Mouse (Mus musculus): Measurements from ENCODE around the gene Mapk12. TPM values are rescaled to one million over a fixed set of nuclear protein-coding genes. Genes with fewer than 3 reads are reported as not detected.
A peak's percentile ranks its signal among the peaks of the same experiment; 100 is the strongest.

Gene Mapk12
- polyA plus RNA-seq, 1 experiment from 2014 or later: 4.4 TPM

DNA sequence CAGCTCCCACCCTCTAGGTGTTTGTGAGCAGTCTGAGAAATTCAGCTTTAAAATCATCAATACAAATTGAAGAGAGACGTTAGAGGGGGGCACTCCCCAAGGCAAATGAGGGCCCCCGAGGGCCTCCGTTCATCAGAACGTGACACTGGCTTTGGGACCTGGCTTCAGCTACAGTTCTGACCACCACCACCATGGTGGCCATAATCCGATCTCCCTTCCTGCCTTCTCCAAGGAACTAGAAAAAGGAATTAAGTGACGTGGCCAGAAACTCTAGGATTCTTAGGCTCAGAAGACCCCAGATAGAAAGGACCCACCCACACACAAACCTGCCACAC is 39.1 kb upstream of the Mapk12 start:
- H3K9me3 ChIP-seq (ENCODE audit: control insufficient read depth, low read depth, low read length): no peaks in the 10 kb centered on the region
- peak overlapping the region; percentile 61 for H3K4me2 ChIP-seq (replicated peaks; ENCODE audit: low read depth, low read length)
- H3K27me3 ChIP-seq (ENCODE audit: control insufficient read depth, insufficient read depth, low read length): no peaks in the 10 kb centered on the region
- ATAC-seq (ENCODE audit: insufficient number of reproducible peaks, insufficient read depth, low FRiP score, low read depth): no peak
- H3K27ac ChIP-seq (ENCODE audit: low read length): peak overlapping the region; percentile 86
- WGBS: 4% methylated on average over 6 of the region's 6 CpGs
- peak overlapping the region; percentile 78 for H3K4me3 ChIP-seq (ENCODE audit: low read depth, low read length)
- no peaks in the 10 kb centered on the region for H3K36me3 ChIP-seq (ENCODE audit: control insufficient read depth, insufficient read depth, low read length)
- H3K4me1 ChIP-seq (ENCODE audit: control insufficient read depth, insufficient read depth, low read length): peaks cover 53% of the 10 kb centered on the region
- peak overlapping the region; percentile 87 for H3K9ac ChIP-seq (replicated peaks; ENCODE audit: low read depth, low read length)

DNA sequence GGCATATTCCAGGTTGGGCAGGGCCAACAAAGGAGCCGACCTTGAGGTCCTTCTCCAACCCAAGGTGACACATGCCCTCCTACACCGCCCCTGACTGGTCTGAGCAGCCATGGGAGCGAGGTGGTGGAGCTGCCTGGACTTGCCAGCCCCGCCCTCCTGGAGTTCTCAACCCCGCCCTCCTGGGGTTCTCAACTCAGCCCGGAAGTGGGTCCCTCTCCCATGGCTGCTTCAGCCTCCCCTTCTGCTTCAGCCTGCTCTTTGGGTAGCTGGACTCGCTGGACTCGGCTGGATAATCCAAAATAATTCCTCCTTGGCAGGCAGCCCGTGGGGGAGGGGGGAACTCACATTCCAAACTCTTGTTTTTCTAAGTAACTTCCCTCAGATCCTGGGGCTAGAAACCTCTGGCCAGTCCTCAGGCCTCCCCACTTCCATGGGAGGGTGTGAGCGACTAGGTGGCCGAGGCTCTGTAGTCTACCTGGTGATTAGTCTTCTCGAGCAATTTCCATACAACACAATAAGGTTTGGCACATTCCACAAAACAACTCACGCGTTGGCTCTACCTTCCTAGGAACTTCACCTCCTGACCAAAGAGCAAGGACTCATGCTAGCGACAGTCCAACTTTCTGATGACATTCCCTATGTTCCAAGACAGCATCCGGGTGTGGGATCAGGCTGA is 38.6 kb upstream of the Mapk12 start:
- peak overlapping the region; percentile 61 for H3K4me2 ChIP-seq (replicated peaks; ENCODE audit: low read depth, low read length)
- peak overlapping the region; percentile 87; the same call in 1 of the 2 replicates for H3K9ac ChIP-seq (replicated peaks; ENCODE audit: low read depth, low read length)
- H3K4me3 ChIP-seq (ENCODE audit: low read depth, low read length): peak overlapping the region; percentile 78
- H3K4me1 ChIP-seq (ENCODE audit: control insufficient read depth, insufficient read depth, low read length): peaks cover 58% of the 10 kb centered on the region
- WGBS: 2% methylated on average over 16 of the region's 16 CpGs
- H3K9me3 ChIP-seq (ENCODE audit: control insufficient read depth, low read depth, low read length): no peaks in the 10 kb centered on the region
- H3K27ac ChIP-seq (ENCODE audit: low read length): peak overlapping the region; percentile 86; the same call in 1 of the 2 replicates
- ATAC-seq (ENCODE audit: insufficient number of reproducible peaks, insufficient read depth, low FRiP score, low read depth): peak; percentile 63
- no peaks in the 10 kb centered on the region for H3K27me3 ChIP-seq (ENCODE audit: control insufficient read depth, insufficient read depth, low read length)
- no peaks in the 10 kb centered on the region for H3K36me3 ChIP-seq (ENCODE audit: control insufficient read depth, insufficient read depth, low read length)

DNA sequence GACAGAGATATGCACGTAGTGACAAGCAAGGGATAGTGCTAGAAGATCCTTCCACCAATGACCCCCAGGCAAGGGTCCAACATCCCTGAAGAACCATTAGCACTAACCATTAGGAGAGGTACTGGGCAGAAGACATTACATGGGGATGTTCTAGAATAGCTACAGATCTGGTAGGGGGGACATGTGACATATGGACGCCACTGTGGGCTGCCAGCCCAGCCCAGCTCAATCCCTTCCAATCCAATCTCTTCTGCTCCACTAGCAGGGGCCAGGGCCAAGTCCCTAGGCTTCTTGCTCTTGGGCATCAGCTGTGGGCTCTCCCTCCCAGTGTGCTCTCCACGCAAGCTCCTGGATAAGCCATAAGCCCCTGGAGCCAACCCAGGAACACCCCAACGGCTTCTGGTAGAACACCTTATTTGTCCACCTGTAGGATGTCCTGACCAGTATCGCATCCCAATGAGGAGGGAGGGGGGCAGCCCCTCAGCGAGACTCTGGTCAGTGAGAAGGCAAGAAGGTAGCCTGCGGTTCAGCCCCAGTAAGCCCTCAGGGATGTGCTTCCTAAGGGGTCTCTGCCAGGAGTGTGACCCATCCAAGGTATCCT is 37.9 kb upstream of the Mapk12 start:
- Histone ChIP-seq H3K27ac (ENCODE audit: low read length) (peak overlapping the region; percentile 86; the same call in 1 of the 2 replicates), H3K9ac (replicated peaks; ENCODE audit: low read depth, low read length) (0 out of 2 replicates have a peak overlapping the region, but pooled peaks have one; percentile 25), H3K27me3 (ENCODE audit: control insufficient read depth, insufficient read depth, low read length) (no peaks in the 10 kb centered on the region), H3K9me3 (ENCODE audit: control insufficient read depth, low read depth, low read length) (no peaks in the 10 kb centered on the region), H3K4me2 (replicated peaks; ENCODE audit: low read depth, low read length) (peak overlapping the region; percentile 61), H3K4me1 (ENCODE audit: control insufficient read depth, insufficient read depth, low read length) (peaks cover 65% of the 10 kb centered on the region), H3K36me3 (ENCODE audit: control insufficient read depth, insufficient read depth, low read length) (no peaks in the 10 kb centered on the region), H3K4me3 (ENCODE audit: low read depth, low read length) (peak overlapping the region; percentile 78)
- 66% methylated on average over 7 of the region's 7 CpGs for WGBS
- ATAC-seq (ENCODE audit: insufficient number of reproducible peaks, insufficient read depth, low FRiP score, low read depth): no peak

DNA sequence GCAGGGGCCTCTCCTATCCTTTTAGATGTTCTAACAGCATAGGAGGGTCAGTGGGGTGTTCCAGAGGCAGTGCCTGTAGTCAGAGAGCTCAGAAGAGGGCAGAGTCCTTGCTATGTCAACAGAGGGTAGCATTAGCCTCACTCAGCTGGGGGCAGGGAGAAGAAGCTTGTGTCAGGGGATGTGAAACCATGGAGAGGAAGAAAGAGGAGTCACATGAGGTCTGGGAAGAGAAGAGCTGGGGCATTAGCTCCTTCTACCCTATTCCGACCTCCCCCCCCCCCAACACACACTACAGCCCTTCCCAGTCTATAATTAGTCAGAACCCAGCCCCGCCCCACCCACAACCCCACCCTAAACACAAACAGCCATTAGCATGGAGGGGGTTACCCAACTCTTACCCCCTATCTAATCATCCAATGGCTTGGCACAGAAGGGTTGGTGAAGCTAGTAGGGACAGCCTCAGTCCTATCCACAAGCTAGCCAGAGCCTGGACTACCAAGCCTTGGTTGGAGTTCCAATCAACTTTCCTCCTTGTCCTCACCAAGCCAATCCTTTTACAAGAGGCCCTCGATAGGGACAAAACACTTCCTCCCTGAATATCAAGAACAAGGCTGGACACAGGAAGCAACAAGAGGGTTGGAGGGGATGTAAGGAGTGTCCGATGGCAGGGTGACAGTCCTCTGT is 37.2 kb upstream of the Mapk12 start:
- no peak for ATAC-seq (ENCODE audit: insufficient number of reproducible peaks, insufficient read depth, low FRiP score, low read depth)
- 66% methylated on average over 4 of the region's 4 CpGs for WGBS
- peak overlapping the region; percentile 78; the same call in 1 of the 2 replicates for H3K4me3 ChIP-seq (ENCODE audit: low read depth, low read length)

DNA sequence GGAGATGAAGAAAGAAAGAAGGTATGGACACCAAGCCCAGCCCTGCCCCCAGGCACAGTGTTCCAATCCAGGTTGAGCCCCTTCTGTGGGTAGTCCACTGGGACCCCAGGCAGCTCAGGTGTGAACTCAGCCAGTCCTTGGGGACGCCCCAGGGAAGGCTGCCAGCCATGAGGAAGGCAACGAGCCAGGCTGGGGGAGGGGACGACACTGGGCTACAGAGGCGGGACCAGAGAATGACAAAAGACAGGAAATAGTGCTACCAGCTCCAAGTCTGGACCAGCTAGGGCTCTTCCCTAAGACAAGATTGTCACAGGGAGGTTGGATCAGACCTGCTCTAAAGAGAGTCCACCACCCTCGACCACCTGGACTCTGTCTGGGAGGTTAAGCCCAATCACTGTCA is 36.6 kb upstream of the Mapk12 start:
- H3K4me3 ChIP-seq (ENCODE audit: low read depth, low read length): no peak overlapping the region
- no peak for ATAC-seq (ENCODE audit: insufficient number of reproducible peaks, insufficient read depth, low FRiP score, low read depth)
- 9% methylated on average over 5 of the region's 5 CpGs for WGBS
- no peak overlapping the region for H3K9ac ChIP-seq (replicated peaks; ENCODE audit: low read depth, low read length)
- no peaks in the 10 kb centered on the region for H3K9me3 ChIP-seq (ENCODE audit: control insufficient read depth, low read depth, low read length)
- H3K4me2 ChIP-seq (replicated peaks; ENCODE audit: low read depth, low read length): peak overlapping the region; percentile 61
- no peaks in the 10 kb centered on the region for H3K27me3 ChIP-seq (ENCODE audit: control insufficient read depth, insufficient read depth, low read length)
- peaks cover 68% of the 10 kb centered on the region for H3K4me1 ChIP-seq (ENCODE audit: control insufficient read depth, insufficient read depth, low read length)
- H3K27ac ChIP-seq (ENCODE audit: low read length): peak overlapping the region; percentile 1; the same call in 1 of the 2 replicates
- no peaks in the 10 kb centered on the region for H3K36me3 ChIP-seq (ENCODE audit: control insufficient read depth, insufficient read depth, low read length)

More for the DNA sequence above, 37.2 kb upstream of the Mapk12 start:
- Histone ChIP-seq H3K27ac (ENCODE audit: low read length) (peak overlapping the region; percentile 86; the same call in 1 of the 2 replicates), H3K4me2 (replicated peaks; ENCODE audit: low read depth, low read length) (peak overlapping the region; percentile 61), H3K9ac (replicated peaks; ENCODE audit: low read depth, low read length) (no peak overlapping the region), H3K4me1 (ENCODE audit: control insufficient read depth, insufficient read depth, low read length) (peaks cover 68% of the 10 kb centered on the region), H3K27me3 (ENCODE audit: control insufficient read depth, insufficient read depth, low read length) (no peaks in the 10 kb centered on the region), H3K36me3 (ENCODE audit: control insufficient read depth, insufficient read depth, low read length) (no peaks in the 10 kb centered on the region), H3K9me3 (ENCODE audit: control insufficient read depth, low read depth, low read length) (no peaks in the 10 kb centered on the region)

DNA sequence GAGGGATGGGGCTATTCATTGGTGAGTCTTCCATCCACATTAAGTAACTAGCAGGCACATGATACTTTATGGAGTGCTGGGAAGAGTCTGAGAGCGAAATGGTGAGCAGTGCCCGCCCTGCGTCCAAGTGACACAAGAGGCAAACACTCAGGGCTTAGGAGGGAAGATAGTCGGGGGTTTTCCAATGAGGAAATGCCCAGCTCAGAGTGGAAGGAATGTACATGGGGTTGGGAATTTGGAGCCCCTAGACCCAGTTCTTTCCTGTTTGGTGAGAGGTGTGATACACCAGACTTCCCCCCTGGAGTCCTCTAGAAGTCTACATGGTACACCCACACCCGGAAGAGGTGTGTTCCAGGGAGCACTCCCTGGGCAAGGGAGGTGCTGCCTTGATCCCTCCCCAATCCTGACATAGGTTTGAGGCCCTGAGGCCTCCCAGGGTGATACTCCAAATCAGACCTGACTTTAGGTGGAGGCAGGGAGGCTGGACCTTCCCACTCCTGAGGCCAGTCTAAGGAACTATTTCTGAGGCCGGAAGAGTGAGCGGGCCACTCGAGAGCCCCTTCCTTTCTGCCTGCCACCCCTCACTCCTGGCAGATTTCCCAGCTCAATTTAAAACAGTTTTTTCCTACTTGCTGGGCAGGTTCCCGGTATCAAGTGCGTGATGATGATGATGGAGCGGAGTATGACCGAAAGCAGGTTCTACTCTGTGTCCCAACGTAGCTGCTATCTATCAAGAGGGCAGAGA is 35.1 kb upstream of the Mapk12 start:
- Histone ChIP-seq H3K27me3 (ENCODE audit: control insufficient read depth, insufficient read depth, low read length) (no peaks in the 10 kb centered on the region), H3K9me3 (ENCODE audit: control insufficient read depth, low read depth, low read length) (no peaks in the 10 kb centered on the region), H3K36me3 (ENCODE audit: control insufficient read depth, insufficient read depth, low read length) (no peaks in the 10 kb centered on the region), H3K4me2 (replicated peaks; ENCODE audit: low read depth, low read length) (no peak overlapping the region), H3K4me1 (ENCODE audit: control insufficient read depth, insufficient read depth, low read length) (peaks cover 67% of the 10 kb centered on the region), H3K9ac (replicated peaks; ENCODE audit: low read depth, low read length) (no peak overlapping the region), H3K27ac (ENCODE audit: low read length) (no peak overlapping the region), H3K4me3 (ENCODE audit: low read depth, low read length) (no peak overlapping the region)
- WGBS: 61% methylated on average over 13 of the region's 13 CpGs
- ATAC-seq (ENCODE audit: insufficient number of reproducible peaks, insufficient read depth, low FRiP score, low read depth): no peak

DNA sequence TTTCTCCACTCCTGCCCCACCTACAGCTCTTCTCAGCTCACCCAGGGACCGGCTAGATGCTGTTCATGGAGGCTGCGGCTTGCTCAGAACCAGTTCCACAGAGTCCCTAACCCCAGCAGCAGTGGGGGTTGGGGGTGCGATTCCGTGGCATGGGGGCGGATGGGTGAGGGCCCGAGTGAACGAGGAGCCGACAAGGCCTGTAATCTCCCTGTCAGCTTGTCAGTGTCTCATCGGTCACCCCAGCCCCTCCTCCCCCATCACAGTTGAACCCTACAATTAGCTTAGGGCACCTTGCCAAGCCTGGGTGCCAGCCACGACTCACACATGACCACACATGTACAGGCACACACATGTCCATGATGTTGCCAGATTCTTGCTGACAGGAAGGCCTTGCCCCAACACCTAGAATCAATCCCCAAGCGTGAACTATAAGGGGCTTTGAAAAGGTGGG is 34.4 kb upstream of the Mapk12 start:
- Histone ChIP-seq H3K36me3 (ENCODE audit: control insufficient read depth, insufficient read depth, low read length) (no peaks in the 10 kb centered on the region), H3K27me3 (ENCODE audit: control insufficient read depth, insufficient read depth, low read length) (no peaks in the 10 kb centered on the region), H3K9ac (replicated peaks; ENCODE audit: low read depth, low read length) (no peak overlapping the region), H3K9me3 (ENCODE audit: control insufficient read depth, low read depth, low read length) (no peaks in the 10 kb centered on the region), H3K4me3 (ENCODE audit: low read depth, low read length) (no peak overlapping the region), H3K4me2 (replicated peaks; ENCODE audit: low read depth, low read length) (peak overlapping the region; percentile 100; the same call in 1 of the 2 replicates), H3K27ac (ENCODE audit: low read length) (no peak overlapping the region), H3K4me1 (ENCODE audit: control insufficient read depth, insufficient read depth, low read length) (peaks cover 73% of the 10 kb centered on the region)
- 42% methylated on average over 11 of the region's 11 CpGs for WGBS
- no peak for ATAC-seq (ENCODE audit: insufficient number of reproducible peaks, insufficient read depth, low FRiP score, low read depth)

DNA sequence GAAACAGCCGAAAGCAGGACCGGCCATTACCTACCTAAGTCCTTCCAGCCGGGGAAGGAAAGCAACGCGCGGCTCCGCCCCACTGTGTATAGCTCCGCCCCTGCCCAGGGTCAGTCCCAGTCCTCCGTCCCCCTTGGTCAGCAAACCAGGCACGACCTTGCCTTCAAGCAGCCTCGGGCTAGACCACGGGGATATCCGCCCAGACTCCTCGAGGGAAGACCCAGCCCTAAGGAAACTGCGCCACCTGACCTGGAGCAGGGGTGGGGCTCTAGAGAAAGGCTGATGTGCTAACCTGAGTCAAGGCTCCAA is 33.4 kb upstream of the Mapk12 start:
- ATAC-seq (ENCODE audit: insufficient number of reproducible peaks, insufficient read depth, low FRiP score, low read depth): peak; percentile 48
- H3K4me1 ChIP-seq (ENCODE audit: control insufficient read depth, insufficient read depth, low read length): peaks cover 84% of the 10 kb centered on the region
- 0 out of 2 replicates have a peak overlapping the region, but pooled peaks have one; percentile 53 for H3K27ac ChIP-seq (ENCODE audit: low read length)
- H3K9ac ChIP-seq (replicated peaks; ENCODE audit: low read depth, low read length): peak overlapping the region; percentile 55
- H3K27me3 ChIP-seq (ENCODE audit: control insufficient read depth, insufficient read depth, low read length): no peaks in the 10 kb centered on the region
- under 1% methylated on average over 15 of the region's 15 CpGs for WGBS
- no peaks in the 10 kb centered on the region; the same call in 1 of the 2 replicates for H3K36me3 ChIP-seq (ENCODE audit: control insufficient read depth, insufficient read depth, low read length)
- peak overlapping the region; percentile 50 for H3K4me3 ChIP-seq (ENCODE audit: low read depth, low read length)
- no peaks in the 10 kb centered on the region for H3K9me3 ChIP-seq (ENCODE audit: control insufficient read depth, low read depth, low read length)
- peak overlapping the region; percentile 100 for H3K4me2 ChIP-seq (replicated peaks; ENCODE audit: low read depth, low read length)
